Mouse (Mus musculus) liver (tissue): ENCODE measurements around the gene Specc1.
A peak's percentile ranks its signal among the peaks of the same experiment; 100 is the strongest.

Source experiments
- DNase-seq: peaks from one replicate; pipeline ENCODE4 v3.0.0-alpha.2; 2020; ENCODE audit warnings: mixed read lengths

Gene Specc1

GRCm38 (mm10) chr11:62118561-62118960 is 162.0 kb downstream of the Specc1 start:
- DNase-seq, result no peak

- DNase-seq, result no peak
Observed at GRCm38 (mm10) chr11:62119871-62120270, 163.3 kb downstream of the Specc1 start.

- no peak for DNase-seq
Observed at GRCm38 (mm10) chr11:62121365-62121764, 164.8 kb downstream of the Specc1 start.

- DNase-seq, result peak; percentile 84
Observed at GRCm38 (mm10) chr11:62127692-62128091, 171.1 kb downstream of the Specc1 start.

- no peak for DNase-seq
Observed at GRCm38 (mm10) chr11:62128197-62128596, 171.6 kb downstream of the Specc1 start.

- no peak for DNase-seq
Observed at GRCm38 (mm10) chr11:62130191-62130590, 173.6 kb downstream of the Specc1 start.

- DNase-seq, result no peak
Observed at GRCm38 (mm10) chr11:62130685-62131295, 174.2 kb downstream of the Specc1 start.

GRCm38 (mm10) chr11:62131601-62132000 is 175.0 kb downstream of the Specc1 start:
- DNase-seq, result no peak

- no peak for DNase-seq
Observed at GRCm38 (mm10) chr11:62134191-62134590, 177.6 kb downstream of the Specc1 start.

GRCm38 (mm10) chr11:62145216-62146110 is 188.9 kb downstream of the Specc1 start:
- no peak for DNase-seq

- DNase-seq, result no peak
Observed at GRCm38 (mm10) chr11:62146661-62147060, 190.1 kb downstream of the Specc1 start.

- DNase-seq, result no peak
Observed at GRCm38 (mm10) chr11:62148026-62148425, 191.5 kb downstream of the Specc1 start.

- DNase-seq, result peak; percentile 45
Observed at GRCm38 (mm10) chr11:62148449-62148848, 191.9 kb downstream of the Specc1 start.

GRCm38 (mm10) chr11:62153057-62153456 is 196.5 kb downstream of the Specc1 start:
- DNase-seq, result no peak

- peak; percentile 72 for DNase-seq
Observed at GRCm38 (mm10) chr11:62159803-62160202, 203.2 kb downstream of the Specc1 start.

- no peak for DNase-seq
Observed at GRCm38 (mm10) chr11:62161450-62161849, 204.9 kb downstream of the Specc1 start.

GRCm38 (mm10) chr11:62164357-62164756 is 207.8 kb downstream of the Specc1 start:
- DNase-seq, result peak; percentile 41

GRCm38 (mm10) chr11:62166503-62166902 is 209.9 kb downstream of the Specc1 start:
- no peak for DNase-seq

- DNase-seq, result no peak
Observed at GRCm38 (mm10) chr11:62168146-62168545, 211.6 kb downstream of the Specc1 start.

GRCm38 (mm10) chr11:62177395-62178113 is 221.0 kb downstream of the Specc1 start:
- no peak for DNase-seq

GRCm38 (mm10) chr11:62180791-62181190 is 224.2 kb downstream of the Specc1 start:
- no peak for DNase-seq

GRCm38 (mm10) chr11:62184900-62185299 is 228.3 kb downstream of the Specc1 start:
- DNase-seq, result no peak

- DNase-seq, result no peak
Observed at GRCm38 (mm10) chr11:62187074-62187473, 230.5 kb downstream of the Specc1 start.
